Mouse (Mus musculus) embryo, embryonic 10.5 days (tissue): ENCODE data around the gene Uqcr10.
A peak's percentile ranks its signal among the peaks of the same experiment; 100 is the strongest.

ENCODE experiments used
- DNase-seq: peaks from one replicate; pipeline ENCODE4 v3.0.0-alpha.2; 2015; ENCODE audit warnings: low spot score

Gene Uqcr10

GRCm38 (mm10) chr11:4704072-4704964, at the start of gene Uqcr10, which contains the start of gene Zmat5:
Gene Uqcr10 (minus strand): TSS chr11:4704342.
Gene Zmat5 (plus strand): TSS chr11:4704678.
- DNase-seq: peak; percentile 96

- no peak for DNase-seq
These were observed 48.7 kb upstream of the Uqcr10 start for GRCm38 (mm10) chr11:4752836-4753235.

- DNase-seq: peak; percentile 83
These were observed 46.1 kb upstream of the Uqcr10 start for GRCm38 (mm10) chr11:4750263-4750662.

- no peak for DNase-seq
These were observed 43.1 kb upstream of the Uqcr10 start for GRCm38 (mm10) chr11:4747285-4747684.

GRCm38 (mm10) chr11:4746733-4747132, 42.6 kb upstream of the Uqcr10 start, which contains the start of gene Cabp7:
Gene Cabp7 (minus strand): TSS chr11:4746778.
- DNase-seq: no peak

- DNase-seq: no peak
These were observed 41.8 kb upstream of the Uqcr10 start for GRCm38 (mm10) chr11:4745969-4746368.

- DNase-seq: no peak
These were observed 40.5 kb upstream of the Uqcr10 start for GRCm38 (mm10) chr11:4744691-4745090.

GRCm38 (mm10) chr11:4740785-4741184, 36.6 kb upstream of the Uqcr10 start:
- no peak for DNase-seq

GRCm38 (mm10) chr11:4738719-4739118, 34.6 kb upstream of the Uqcr10 start:
- no peak for DNase-seq

- DNase-seq: no peak
These were observed 33.5 kb upstream of the Uqcr10 start for GRCm38 (mm10) chr11:4737682-4738081.

- no peak for DNase-seq
These were observed 32.2 kb upstream of the Uqcr10 start for GRCm38 (mm10) chr11:4736355-4736754.

GRCm38 (mm10) chr11:4734179-4734578, 30.0 kb upstream of the Uqcr10 start:
- DNase-seq: peak; percentile 63

- DNase-seq: no peak
These were observed 27.6 kb upstream of the Uqcr10 start for GRCm38 (mm10) chr11:4731781-4732180.

- DNase-seq: no peak
These were observed 26.8 kb upstream of the Uqcr10 start for GRCm38 (mm10) chr11:4730913-4731312.

GRCm38 (mm10) chr11:4730096-4730495, 26.0 kb upstream of the Uqcr10 start:
- no peak for DNase-seq

GRCm38 (mm10) chr11:4729603-4730002, 25.5 kb upstream of the Uqcr10 start:
- DNase-seq: no peak

GRCm38 (mm10) chr11:4721728-4722127, 17.6 kb upstream of the Uqcr10 start:
- DNase-seq: no peak

- DNase-seq: no peak
These were observed 16.9 kb upstream of the Uqcr10 start for GRCm38 (mm10) chr11:4720900-4721580.

- DNase-seq: no peak
These were observed 16.3 kb upstream of the Uqcr10 start for GRCm38 (mm10) chr11:4720393-4720792.

- DNase-seq: no peak
These were observed 15.8 kb upstream of the Uqcr10 start for GRCm38 (mm10) chr11:4719961-4720360.

GRCm38 (mm10) chr11:4718548-4718947, 14.4 kb upstream of the Uqcr10 start:
- DNase-seq: no peak

GRCm38 (mm10) chr11:4716530-4717236, 12.5 kb upstream of the Uqcr10 start:
- no peak for DNase-seq
